Mouse (Mus musculus) retina, postnatal 1 day (tissue): Measurements from ENCODE around the gene Rnasek.

Source experiments
- DNase-seq: peaks from one replicate; pipeline ENCODE4 v3.0.0-alpha.2; 2012

The Rnasek gene

DNA sequence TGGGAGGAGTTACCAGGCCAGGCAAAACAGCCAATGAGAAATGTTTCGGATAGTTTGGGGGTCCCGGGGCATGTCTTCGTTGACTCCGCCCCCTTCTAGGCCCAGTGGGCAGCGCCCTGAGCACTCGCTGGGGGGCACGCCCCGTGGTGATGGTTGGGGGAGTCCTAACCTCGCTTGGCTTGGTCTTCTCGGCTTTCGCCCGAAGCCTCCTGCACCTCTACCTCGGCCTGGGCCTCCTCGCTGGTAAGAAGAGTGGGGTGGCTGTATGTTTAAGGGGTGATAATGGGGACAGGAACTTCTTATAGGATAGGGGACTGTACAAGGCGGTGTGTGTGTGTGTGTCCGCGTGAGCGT lies 24.8 kb downstream of the Rnasek start:
- no peak for DNase-seq

DNA sequence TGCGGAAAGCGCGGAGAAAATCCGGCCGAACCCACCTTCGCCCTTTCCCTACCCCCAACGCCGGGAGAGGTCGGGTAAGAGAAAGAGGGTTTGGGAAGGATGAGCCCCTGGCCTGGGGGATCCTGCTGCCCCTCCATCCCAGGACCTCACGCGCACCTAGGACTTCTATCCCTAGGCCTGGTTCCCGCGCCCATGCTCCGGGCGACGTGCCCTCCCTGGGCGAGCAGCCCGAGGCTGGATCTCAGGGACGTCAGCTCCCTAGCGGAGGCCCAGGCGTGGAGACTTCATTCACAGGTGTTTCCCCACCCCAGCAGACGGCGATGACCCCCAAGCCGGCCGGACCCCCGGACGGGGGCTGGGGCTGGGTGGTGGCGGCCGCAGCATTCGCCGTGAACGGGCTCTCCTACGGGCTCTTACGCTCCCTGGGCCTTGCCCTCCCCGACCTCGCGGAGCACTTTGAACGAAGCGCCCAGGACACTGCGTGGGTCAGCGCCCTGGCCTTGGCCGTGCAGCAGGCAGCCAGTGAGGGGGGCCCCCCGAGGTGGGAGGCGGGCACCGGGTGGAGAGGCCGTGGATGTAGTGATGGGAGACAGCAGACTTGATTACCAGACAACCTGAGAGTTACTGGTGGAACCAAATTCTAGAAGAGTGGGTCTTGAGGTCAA lies 25.3 kb downstream of the Rnasek start:
- DNase-seq = peak; percentile 30

DNA sequence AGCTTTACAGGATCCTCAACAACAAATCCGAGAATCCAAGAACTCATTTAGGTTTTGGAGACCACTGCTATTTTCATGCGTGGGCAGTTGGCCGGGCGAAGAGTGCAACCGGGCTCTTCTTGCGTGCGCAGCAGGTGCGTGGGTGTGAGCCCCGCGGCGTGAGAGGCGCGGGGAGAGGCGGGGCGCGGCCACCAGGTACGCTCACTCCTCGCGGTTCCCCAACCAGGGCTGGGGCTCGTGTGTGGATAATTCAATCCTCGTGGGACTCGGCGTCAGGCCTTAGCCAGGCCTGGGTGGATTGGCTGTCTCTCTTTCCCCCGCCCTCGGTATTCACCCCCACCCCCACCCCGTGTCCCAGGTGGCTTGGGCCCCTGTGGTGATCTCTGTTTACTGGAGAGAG lies 25.9 kb downstream of the Rnasek start:
- DNase-seq = no peak

DNA sequence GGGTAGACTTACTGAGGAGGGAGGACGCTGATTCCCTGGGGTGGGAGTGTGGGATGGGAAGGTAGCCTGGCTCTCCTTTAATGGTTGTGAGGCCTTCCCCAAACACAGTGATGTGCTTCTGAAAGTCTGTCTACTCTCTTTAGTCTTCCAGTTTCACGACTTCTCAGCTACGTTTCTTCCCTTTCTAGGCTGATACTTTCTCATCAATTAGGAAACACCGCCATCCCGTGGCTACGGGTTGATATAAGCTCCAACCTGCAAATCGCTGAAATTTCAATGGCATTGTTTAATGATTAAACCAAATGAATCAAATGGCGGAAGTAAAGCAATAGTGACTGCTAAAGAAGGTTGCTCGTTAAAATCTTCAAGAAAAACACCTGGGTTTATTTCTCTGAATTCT lies 26.7 kb downstream of the Rnasek start:
- peak; percentile 74 for DNase-seq

DNA sequence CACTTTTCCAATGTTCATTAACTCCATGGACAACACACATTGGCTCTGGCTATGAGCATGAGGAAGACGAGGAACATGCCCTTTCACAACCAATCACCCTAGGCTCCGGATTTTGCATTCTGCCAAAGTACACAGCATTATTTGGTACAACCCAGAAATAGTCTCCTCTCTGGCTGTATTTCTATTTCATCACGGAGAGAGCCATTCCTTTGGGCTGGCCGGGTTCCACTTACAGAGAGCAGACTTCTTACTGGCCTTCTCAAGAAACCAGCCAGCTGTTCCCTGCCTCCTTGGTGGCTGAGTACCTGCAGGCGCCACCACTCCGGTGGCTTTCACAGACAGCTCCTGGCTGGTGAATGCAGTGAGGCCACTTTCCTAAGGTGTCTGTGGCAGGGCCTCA lies 27.2 kb downstream of the Rnasek start, which contains the start of gene Slc16a11:
Gene Slc16a11, plus strand, starts transcription at position 330 of the 400 bp plus-strand sequence.
- no peak for DNase-seq

DNA sequence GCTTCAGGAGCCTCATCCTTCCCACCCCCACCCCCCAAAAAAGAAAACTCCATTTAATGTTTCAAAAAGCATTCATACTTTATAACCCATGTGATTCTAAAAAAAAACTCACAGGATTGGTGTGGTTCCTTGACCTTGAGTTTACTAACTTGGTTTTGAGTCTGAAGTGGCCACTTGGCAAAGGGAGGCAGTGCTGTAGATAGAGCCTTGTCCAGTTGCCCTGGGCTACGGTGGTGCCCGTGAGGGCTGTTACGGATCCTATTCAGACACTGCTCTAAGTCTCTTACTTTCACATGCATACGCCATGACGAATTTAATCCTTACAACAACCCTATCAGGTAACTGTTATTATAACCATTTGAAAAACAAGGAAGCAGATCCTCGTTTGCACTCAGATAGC lies 27.7 kb downstream of the Rnasek start:
- no peak for DNase-seq

DNA sequence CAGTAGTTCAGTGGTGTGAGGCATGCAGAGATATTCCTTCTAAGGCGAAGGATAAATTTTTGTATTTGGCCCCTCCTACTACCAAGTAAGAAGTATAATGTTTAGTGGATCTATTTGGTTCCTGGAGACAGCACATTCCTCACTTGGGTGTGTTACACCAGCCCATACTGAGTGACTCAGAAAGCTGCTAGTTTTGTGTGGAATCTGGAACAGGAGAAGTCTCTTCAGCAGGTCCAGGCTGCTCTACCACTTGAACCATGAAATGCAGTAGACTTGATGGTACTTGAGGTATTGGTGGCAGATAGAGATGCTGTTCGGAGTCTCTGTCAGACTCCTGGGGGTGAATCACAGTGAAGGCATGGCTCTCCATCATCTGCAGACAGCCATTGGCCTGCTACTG lies 29.0 kb downstream of the Rnasek start:
- no peak for DNase-seq

DNA sequence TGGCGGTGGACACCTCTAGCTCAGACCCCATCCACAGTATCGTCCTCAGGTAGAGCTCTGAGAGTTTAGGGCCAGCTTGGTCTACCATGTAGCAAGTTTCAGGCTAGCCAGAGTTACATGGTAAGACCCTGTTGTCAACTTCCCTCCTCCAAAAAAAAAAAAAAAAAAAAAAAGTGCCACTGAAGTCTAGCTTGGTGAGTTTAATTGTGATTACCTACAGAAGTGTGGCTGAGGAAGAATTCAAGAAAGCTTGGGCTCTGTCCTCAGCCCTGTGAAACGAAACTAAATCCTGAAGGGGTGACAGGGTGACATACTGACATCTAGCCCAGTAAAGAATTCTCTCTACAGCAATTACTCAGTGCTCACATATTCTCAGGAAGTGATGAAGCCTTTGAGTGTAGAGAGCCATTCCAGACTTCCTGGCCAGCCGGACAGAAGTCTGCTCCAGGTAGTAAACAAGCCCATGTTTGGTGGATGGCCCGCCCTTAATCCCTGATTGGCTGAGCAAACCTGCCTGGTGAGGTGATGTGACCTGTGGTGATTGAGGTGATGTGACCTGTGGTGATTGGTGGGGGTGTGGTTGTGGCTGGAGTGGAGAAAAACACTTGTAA lies 30.8 kb downstream of the Rnasek start:
- DNase-seq = no peak

DNA sequence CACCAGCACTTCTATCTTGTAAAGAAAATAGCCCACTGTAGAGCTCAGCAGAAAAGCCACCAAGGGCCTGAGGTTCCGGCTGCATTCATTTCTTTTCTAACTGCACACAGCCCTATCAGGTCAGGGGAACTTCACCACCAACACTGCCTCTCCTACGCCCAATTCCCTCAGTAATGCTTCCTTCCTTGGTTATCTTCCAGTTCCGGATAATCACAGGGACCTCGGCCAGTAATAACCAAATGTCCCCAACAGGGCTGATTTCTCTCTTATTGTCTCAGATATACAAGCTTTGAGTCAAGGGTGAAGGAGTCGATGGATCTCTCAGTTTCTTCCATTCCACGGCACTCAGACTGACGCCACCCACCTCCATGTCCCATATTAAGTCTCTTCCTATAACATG lies 32.4 kb downstream of the Rnasek start:
- DNase-seq = no peak

DNA sequence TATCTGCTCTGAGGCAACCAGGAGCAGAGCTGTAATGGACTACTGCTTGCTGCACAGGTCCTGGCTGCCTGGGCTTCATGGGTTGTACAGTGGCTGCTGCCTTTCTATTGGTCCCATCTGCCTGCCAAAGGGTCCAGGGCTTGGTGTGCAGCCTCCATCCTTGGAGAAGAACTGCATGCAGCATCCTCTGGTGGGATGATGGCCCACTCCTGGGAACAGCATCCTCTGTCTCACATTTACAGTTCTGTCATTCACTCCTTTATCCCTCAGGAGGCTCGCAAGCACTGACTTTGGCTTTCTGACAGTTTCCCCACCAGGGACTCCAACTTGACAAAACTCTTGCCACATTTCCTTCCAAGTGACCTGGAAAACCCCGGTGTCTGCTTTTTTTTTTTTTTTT lies 32.8 kb downstream of the Rnasek start:
- no peak for DNase-seq

DNA sequence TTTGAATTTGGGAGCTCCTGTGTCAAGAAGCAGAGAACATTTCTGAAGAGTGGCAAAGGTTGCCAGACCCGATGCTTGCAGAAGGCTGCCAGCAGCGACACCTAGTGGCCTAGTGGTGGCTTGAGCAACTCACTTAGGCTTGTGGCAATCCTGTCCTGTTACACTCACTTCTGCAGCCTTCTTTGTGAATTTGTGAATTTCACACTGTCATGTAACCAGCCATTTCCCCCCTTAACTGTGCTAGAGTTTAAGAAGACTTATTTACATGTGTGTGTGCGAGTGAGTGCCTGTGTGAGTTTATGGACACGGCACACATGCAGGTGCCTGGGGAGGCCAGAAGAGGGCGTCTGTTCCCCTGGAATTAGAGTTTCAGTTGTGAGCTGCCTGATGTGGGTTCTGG lies 38.0 kb downstream of the Rnasek start:
- peak; percentile 80 for DNase-seq

DNA sequence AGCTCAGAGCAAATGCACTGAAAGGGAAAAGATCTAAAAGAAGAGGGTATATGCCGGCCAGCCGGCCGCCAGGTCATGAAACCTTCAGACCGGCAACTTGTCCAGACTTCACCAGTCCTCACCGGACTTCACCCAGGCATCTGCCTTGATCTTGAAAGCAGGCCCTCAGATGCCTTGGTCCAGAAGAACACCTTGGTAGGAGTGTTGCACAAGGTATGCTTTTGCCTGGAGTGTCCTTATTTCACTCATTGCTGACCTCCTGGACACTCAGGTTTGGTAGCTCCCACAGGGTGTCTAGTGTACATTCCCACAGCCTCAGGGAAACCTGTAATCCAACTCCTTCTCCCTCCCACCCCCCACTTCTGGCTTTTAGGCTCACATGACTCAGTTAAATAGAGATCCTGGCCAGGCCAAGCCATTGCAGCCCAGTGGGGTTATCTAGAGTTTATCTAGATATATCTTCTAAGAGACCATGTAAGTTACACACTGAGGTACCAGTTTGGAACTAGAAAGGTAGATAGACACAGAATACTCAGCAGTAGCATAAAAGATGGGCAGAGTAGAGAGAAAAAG lies 39.5 kb downstream of the Rnasek start:
- no peak for DNase-seq

DNA sequence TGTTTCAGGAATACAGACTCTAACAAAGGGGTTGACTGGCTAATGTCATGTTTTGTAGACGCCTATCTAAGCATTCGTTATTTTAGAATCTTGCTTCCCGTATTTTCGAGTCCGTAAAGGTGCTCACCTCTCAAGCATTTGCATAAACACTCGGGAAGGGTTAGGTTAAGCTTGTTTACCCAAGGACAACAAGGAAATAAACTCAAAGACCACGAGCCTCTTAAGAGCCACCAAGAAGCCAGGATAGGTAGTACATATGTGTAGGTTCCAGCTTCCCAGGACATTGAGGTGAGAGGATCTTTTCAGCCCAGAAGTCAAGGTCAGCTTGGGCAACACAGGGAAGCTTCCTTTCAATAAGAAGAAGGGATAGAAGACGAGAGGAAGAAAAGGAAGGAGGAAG lies 40.5 kb downstream of the Rnasek start:
- DNase-seq = no peak

DNA sequence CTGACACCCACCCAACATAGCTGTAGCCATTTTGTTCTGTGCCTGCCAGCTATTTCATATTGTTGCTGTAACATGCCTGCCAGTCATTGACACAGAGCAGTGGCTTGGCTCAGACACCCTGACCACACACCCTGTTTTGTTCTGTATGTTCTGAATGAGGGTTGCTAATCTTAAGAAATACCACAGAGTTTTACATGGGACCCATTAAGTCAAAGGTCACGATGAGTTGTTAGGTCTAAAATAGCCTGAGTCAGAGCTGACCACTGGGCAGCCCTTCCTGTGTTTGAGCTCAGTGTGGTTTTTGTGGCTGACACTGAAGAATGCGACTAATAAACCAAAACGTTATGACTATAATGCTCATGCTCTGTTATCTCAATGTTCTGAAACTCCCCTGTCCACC lies 41.3 kb downstream of the Rnasek start:
- no peak for DNase-seq

DNA sequence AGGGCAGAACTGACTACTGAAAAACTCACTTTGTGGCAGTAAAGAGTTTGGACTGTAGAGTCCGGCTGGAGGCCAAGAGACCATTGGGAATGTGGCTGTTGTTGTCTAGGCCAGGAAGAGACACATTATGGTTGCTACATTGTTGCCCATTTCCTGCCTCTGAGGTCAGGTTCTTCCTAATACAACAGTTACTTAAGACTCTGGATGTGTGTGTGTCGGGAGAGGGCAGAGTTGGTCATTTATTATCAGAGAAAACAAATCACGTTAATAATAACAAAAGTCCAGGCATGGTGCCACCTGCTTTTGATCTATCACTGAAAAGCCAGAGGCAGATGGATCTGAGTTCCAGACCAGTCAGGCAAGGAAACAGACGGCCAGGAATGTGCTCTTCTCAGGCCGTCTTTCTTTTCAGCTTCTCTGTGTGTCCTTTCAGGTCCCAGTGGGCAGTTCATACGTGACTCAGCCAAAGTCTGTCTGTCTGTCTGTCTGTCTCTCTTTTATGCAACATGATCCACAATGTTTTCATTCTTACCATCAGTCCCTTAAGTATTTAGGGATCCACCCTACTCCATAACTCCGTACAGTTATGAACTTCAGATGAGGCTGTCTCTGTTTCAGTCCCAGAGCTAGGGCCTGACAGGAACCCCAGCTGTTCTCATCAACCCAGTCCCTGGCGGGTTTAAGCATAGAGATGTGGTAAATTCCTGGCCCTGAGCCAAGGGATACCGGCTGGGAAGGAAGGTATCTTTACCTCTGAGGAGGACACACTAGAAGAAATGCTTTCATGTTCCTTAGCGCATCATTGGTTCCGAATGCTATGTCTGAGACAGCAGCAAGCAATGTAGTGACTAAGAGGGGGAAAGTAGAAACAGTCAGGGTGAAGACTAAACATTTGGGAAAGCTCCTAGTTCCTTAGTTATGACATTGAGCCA lies 46.0 kb downstream of the Rnasek start:
- no peak for DNase-seq

DNA sequence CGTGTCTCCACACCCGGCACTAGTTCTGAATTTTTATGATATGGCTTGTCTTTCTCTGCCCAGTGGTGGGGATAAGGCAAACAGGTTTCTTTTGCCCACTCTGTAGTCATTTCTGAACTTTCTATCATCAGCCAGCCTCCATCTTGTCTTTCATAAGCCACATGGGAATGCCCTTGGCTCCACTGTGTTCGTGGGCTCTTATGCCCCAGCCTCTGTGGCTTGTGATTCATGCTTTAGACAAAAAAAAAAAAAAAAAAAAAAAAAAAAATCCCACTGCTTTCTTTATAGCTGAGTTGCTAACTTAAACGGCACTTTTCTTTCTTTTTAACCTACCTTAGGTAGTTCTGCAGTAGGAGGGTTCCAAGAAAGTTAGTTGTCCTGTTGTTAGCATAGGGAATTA lies 47.5 kb downstream of the Rnasek start:
- DNase-seq = no peak

DNA sequence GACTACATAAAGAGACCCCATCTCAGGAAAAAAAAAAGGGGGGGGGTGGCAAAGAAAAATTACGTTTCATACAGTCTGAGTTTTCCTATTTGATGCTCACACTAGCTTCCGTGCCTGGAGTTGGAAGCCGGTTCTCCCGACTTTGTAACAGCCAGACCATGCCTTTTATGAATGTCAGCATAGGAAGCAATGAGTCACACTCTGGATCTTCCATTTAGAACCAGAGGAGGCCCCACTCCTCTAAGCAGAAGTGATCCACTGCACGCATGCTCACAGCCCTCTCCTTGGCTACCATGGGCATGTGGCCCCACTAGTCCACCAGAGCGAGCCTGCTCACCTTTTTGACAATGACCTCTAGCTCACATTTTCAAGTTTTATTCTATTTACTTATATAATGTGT lies 48.5 kb downstream of the Rnasek start:
- DNase-seq = no peak

DNA sequence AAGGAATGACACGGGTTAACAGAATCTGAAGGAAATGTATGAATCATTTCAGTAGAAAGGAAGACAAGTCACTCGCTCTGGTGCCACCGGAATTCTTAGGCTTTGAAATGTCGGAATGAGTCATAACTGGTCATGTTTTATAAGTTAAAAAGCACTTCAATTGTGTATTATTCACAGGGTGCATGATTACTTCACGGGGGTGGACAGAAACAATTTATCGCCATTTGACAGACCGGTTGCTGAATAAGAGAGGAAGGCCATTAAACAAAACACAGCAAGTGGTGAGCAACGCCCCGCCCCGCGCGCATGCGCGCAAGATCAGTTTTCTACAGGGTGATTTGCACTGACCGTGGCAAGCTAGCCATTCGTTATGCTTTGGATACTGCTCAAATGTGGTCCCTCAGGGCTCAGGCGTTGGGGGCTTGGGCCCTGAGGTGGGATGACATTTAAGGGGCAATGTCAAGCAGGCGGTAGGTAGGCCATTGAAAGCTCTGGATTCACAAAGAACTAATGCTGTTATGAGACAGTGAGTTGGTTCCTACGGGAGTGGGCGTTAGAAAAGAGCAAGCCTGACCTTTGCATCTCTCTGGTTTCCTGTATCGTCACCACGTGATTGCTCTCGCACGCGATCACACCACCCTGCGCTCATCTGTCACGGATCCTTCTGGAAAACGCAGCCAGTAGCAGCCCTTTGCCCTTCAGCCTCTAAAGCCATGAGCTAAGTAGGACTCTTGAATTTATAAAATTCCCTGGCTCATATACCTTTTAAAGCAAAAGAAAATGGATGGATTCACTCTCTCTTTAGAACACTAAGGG lies 50.1 kb downstream of the Rnasek start:
- no peak for DNase-seq
